Mouse (Mus musculus): ENCODE data around the gene Rora.
A peak's percentile ranks its signal among the peaks of the same experiment; 100 is the strongest.

Rora gene

DNA sequence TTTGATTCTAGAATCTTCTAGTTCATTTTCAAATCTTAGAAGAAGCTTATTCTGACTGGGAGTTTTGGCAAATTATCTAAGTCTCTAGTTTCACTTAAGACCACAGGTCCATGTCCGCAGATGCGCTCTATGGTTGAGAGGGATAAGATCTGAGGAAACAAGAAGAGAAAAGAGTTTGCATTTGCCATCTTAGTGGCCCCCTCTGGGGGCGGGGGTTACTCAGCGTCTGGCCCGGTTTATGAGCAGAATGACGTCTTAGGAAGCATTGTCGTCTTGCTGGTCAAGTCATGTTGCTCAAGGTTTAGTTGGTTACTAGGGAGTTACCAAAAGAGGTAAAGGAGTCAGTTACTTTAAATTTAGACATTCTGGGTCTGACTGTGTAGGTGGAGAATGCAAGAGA is 686.8 kb downstream of the Rora start:
- DNase-seq (ENCODE audit: low read depth, low spot score), result no peak

- no peak for DNase-seq (ENCODE audit: low read depth, low spot score)
Measured at GRCm38 (mm10) chr9:69343881-69344280, 690.3 kb downstream of the Rora start.

DNA sequence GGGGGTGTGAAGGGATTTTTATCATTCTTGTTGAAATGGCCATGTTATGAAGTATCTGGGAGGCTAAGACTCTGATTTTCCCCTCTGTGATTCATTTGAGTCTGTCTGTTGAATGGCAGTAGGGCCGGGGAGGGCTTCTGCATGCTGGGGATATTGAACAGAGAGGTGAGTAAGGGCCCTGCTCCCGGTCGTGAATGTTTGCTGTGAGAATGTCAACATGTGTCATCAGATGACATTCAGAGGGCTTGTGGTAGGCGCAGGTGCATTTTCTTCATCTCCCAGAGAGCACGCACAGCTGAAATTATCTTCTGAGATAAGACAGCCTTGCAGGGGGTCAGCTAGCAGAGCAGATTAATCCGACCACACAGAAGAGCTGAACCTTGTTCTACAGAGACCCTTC is 692.0 kb downstream of the Rora start:
- no peak for DNase-seq (ENCODE audit: low read depth, low spot score)

DNA sequence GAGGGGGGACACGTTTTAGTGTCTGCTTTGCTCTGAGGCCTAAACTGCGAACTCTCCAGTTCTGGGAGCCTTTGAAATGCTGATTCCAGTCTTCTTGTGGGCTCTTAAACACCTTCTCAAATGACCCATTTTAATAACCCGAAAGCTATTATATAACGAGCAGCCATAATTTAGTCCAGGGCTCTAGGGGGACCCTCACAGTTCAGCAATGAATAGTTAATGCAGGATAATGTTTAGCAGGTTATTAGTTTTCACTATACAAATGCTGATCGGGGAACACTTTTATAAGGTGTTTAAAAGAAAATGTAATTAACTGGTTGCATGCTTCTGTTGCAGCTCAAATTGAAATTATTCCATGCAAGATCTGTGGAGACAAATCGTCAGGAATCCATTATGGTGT is 694.2 kb downstream of the Rora start:
- peak; percentile 83 for DNase-seq (ENCODE audit: low read depth, low spot score)

DNA sequence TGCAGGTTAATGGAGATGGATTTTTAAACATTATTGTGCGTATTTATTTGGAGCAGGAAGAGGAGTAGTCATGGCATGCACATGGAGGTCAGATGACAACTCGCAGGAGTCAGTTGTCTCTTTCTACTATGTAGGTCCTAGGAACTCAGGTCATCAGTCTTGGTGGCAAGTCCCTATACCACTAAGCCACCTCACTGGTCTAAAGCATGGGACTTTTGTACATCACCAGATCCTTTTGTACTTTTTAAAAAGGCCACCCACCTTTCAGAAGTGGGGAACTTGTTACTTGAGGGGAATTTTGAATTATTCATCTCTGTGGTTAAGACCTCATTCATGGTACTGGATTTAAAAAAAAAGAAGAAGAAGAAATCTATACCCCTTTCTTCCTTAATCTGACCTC is 696.0 kb downstream of the Rora start:
- no peak for DNase-seq (ENCODE audit: low read depth, low spot score)

GRCm38 (mm10) chr9:69354228-69354627 is 700.6 kb downstream of the Rora start:
- no peak for DNase-seq (ENCODE audit: low read depth, low spot score)

- DNase-seq (ENCODE audit: low read depth, low spot score), result peak; percentile 68
Measured at GRCm38 (mm10) chr9:69357834-69358233, 704.2 kb downstream of the Rora start.

DNA sequence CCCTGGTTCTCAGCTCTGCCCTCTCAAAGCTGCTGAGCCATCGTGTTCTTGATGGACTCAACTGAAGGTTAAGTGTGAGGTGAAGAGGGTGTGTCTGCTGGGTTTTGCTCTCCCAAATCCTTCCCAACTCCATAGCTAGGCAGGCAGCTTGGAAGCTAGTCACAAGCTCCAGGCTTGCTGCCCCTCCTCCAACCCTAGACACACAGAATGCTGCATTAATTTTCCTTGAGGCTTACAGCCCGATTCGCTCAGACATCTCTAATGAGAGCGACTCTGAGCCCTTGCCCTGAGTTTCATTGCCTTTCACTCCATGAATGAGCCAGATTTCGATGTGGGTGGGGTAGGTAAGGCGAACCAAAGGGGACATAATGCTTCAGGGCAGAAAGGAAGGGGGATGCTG is 705.2 kb downstream of the Rora start:
- no peak for DNase-seq (ENCODE audit: low read depth, low spot score)

DNA sequence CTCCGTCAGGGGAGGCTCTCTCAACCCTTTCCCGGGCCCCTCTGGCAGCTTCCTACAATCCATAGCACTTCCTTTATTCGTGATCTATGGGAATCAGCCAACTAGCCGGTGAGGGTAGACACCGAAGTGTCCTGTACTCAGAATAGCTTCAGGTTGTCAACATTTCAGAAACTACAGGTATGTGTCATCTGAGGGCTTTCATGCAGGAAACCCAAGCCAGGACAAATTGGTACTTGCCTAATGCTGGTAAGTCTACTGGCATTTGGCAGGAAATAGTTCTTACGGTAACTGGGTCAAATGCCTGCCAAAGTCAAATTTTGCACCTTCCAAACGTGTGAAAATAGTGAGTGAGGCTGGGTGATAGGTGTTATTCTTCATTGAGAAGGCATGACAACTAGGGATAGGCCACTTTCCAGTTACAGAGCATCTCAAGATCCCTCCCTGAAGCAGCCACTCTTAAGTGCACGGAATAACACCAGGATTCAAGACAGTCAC is 708.4 kb downstream of the Rora start:
- DNase-seq (ENCODE audit: low read depth, low spot score), result no peak

GRCm38 (mm10) chr9:69362766-69363165 is 709.2 kb downstream of the Rora start:
- no peak for DNase-seq (ENCODE audit: low read depth, low spot score)

DNA sequence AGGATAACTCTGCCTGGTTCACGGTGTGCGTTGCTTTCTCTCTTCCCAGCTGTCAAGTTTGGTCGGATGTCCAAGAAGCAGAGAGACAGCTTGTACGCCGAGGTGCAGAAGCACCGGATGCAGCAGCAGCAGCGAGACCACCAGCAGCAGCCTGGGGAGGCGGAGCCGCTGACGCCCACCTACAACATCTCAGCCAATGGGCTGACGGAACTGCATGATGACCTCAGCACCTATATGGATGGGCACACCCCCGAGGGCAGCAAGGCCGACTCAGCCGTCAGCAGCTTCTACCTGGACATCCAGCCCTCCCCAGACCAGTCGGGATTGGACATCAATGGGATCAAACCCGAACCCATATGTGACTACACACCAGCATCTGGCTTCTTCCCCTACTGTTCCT is 710.5 kb downstream of the Rora start:
- DNase-seq (ENCODE audit: low read depth, low spot score), result no peak

GRCm38 (mm10) chr9:69367055-69367454 is 713.5 kb downstream of the Rora start:
- DNase-seq (ENCODE audit: low read depth, low spot score), result no peak

GRCm38 (mm10) chr9:69368071-69368470 is 714.5 kb downstream of the Rora start:
- peak; percentile 51 for DNase-seq (ENCODE audit: low read depth, low spot score)

GRCm38 (mm10) chr9:69371046-69371724 is 717.6 kb downstream of the Rora start:
- no peak for DNase-seq (ENCODE audit: low read depth, low spot score)

DNA sequence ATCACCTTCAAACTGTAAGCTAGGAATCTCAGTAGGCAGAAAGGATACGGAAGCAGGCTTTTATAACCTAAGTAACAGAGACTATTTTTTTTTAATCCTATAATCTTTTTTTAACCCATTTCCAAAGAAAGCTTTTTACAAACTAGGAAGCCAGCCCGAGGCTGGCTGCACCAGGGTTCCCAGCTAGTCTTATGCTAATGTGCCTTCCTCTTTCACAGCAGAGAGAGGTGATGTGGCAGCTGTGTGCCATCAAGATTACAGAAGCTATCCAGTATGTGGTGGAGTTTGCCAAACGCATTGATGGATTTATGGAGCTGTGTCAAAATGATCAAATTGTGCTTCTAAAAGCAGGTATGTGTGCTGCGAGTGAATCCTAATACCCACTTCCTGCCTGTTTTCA is 719.3 kb downstream of the Rora start:
- no peak for DNase-seq (ENCODE audit: low read depth, low spot score)

- DNase-seq (ENCODE audit: low read depth, low spot score), result no peak
Measured at GRCm38 (mm10) chr9:69376982-69377653, 723.5 kb downstream of the Rora start.

DNA sequence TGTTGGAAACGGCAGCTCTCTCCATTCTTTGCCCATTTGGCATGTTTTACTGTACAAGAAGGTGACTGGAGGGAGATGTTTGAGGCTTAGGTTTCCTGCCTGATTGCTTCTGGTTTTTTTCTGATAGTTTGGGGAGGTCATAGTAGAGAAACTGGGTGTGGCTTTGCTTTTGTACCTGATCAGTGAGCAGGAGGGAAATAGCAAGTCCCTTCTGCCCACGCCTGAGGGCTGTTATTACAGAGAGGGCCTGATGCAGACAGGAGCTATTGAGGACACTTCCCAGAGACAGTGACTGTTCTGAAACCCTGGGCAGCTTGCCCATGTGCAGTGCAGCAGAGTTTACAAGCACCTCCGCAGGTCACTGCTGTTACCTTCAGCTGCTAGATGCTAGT is 724.1 kb downstream of the Rora start:
- no peak for DNase-seq (ENCODE audit: low read depth, low spot score)

- DNase-seq (ENCODE audit: low read depth, low spot score), result no peak
Measured at GRCm38 (mm10) chr9:69380546-69380945, 727.0 kb downstream of the Rora start.

DNA sequence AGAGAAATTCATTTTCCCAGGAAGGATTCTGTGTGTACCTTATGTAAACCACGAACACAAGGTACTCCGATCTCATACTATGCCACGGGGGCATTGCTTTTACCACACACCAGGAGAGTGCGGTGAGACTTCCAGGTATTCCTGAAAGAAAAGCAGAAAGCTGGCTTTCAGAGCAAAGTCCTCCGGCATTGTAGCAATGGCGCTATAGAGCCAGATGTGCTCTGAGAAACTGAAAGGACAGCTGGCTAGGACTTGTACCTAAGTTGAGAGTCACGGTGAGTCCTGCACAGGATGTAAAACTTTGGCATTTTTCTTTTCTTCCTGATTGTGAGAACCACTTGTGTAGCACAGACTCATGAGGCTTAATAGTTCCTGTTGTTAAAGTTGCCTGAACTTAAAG is 728.2 kb downstream of the Rora start:
- DNase-seq (ENCODE audit: low read depth, low spot score), result no peak

- no peak for DNase-seq (ENCODE audit: low read depth, low spot score)
Measured at GRCm38 (mm10) chr9:69384475-69384874, 730.9 kb downstream of the Rora start.

GRCm38 (mm10) chr9:69384905-69385304 is 731.3 kb downstream of the Rora start:
- DNase-seq (ENCODE audit: low read depth, low spot score), result no peak

- no peak for DNase-seq (ENCODE audit: low read depth, low spot score)
Measured at GRCm38 (mm10) chr9:69387296-69387695, 733.7 kb downstream of the Rora start.

GRCm38 (mm10) chr9:69390631-69391030 is 737.0 kb downstream of the Rora start:
- no peak for DNase-seq (ENCODE audit: low read depth, low spot score)

All from forelimb bud, embryonic 11.5 days (tissue).